Mouse (Mus musculus) intestine, embryonic 14.5 days (tissue): ENCODE data around the gene Pcyt2. TPM values are rescaled to one million over a fixed set of nuclear protein-coding genes. Genes with fewer than 3 reads are reported as not detected.

Experiments used
- ATAC-seq: fragments of 200-750 bp; cut with Nextera tagmentation; replicated peaks from 2 replicates; pipeline ENCODE4 v1.8.0; 2017; ENCODE audit warnings: low read depth, moderate number of reproducible peaks, moderate TSS enrichment, moderate library complexity; ENCODE audit not compliant: low FRiP score, low TSS enrichment
- DNase-seq: peaks from one replicate; pipeline ENCODE4 v3.0.0-alpha.2; 2018; ENCODE audit warnings: low spot score
- H3K27ac ChIP-seq: fragments of 300-500 bp; sonication (generic); 2 replicates; pipeline ENCODE4 v1.5.1; 2014; ENCODE audit warnings: low read depth, mild to moderate bottlenecking, control low read depth
- H3K27me3 ChIP-seq: fragments of 300-500 bp; sonication (generic); replicated peaks from 2 replicates; pipeline ENCODE4 v1.6.1; 2014; ENCODE audit warnings: low read length, control low read depth; ENCODE audit not compliant: control insufficient read depth, insufficient read depth
- H3K36me3 ChIP-seq: fragments of 300-500 bp; sonication (generic); 2 replicates; pipeline ENCODE4 v1.6.1; 2014; ENCODE audit warnings: low read length, control low read depth; ENCODE audit not compliant: control insufficient read depth, insufficient read depth
- H3K4me1 ChIP-seq: fragments of 300-500 bp; sonication (generic); replicated peaks from 2 replicates; pipeline ENCODE4 v1.6.1; 2014; ENCODE audit warnings: low read length, control low read depth, mixed read lengths; ENCODE audit not compliant: control insufficient read depth, insufficient read depth
- H3K4me2 ChIP-seq: fragments of 300-500 bp; sonication (generic); 2 replicates; pipeline ENCODE4 v1.6.1; 2014; ENCODE audit warnings: low read length
- H3K4me3 ChIP-seq: fragments of 300-500 bp; sonication (generic); 2 replicates; pipeline ENCODE4 v1.5.1; 2014; ENCODE audit warnings: low read depth, low read length, control low read depth, mixed read lengths
- H3K9ac ChIP-seq: fragments of 300-500 bp; sonication (generic); 2 replicates; pipeline ENCODE4 v1.6.1; 2014; ENCODE audit warnings: mild to moderate bottlenecking, low read length
- H3K9me3 ChIP-seq: fragments of 300-500 bp; sonication (generic); 2 replicates; pipeline ENCODE4 v1.6.1; 2016; ENCODE audit warnings: low read length, control low read depth; ENCODE audit not compliant: control insufficient read depth
- WGBS: fragments of 180-500 bp; shearing (Covaris S2); extraction: QIAGEN DNeasy Blood & Tissue Kit; methylation state at CpG from one replicate; pipeline ENCODE4 v1.1.7; 2014; 5-methylcytosine and 5-hydroxymethylcytosine counted together
- polyA plus RNA-seq: library from polyadenylated mRNA; unstranded; fragments of >200 nt; fragmentation: Nextera tagmentation; extraction: Ambion mirVana; gene quantifications from 2 replicates; pipeline ENCODE4 v1.2.1, GENCODE M21; 2014

Pcyt2 gene
- polyA plus RNA-seq, 1 experiment from 2014 or later = 179 TPM

DNA sequence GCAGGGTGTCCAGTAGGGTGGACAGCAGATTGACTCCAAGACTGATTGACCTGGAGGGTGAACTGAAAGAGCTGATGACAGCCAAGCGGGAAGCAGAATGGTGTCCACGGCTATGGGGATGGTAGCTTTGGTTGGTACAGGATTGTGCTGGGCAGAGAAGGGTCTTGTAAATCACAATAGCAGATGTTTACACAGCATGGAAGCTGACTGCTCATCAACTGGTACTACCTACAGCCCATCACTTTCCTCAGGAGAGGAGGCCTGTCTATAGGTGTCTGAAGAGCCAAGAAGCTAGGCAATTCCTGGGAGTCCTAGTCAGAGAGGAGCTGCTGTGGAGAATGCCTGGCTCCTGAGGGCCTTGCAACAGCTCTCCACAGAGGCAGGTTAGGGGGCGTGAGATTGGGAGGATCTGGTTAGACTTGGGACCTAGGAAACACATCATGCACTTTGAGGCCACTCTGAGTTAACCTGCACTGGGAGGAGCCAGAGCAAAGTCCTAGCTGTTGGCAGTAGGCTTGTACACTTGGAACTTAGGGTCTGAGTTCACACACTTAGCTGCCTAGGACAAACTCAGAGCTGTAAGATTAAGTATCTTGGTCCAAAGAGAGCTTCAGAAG is 41.3 kb downstream of the Pcyt2 start:
- Histone ChIP-seq H3K9ac (no peak overlapping the region), H3K4me2 (no peak overlapping the region)
- DNase-seq = no peak

GRCm38 (mm10) chr11:120575940-120576339 is 41.8 kb downstream of the Pcyt2 start:
- Histone ChIP-seq H3K9me3 (no peaks in the 10 kb centered on the region), H3K9ac (no peak overlapping the region), H3K27me3 (no peaks in the 10 kb centered on the region), H3K4me2 (no peak overlapping the region), H3K27ac (no peak overlapping the region), H3K4me3 (no peak overlapping the region), H3K4me1 (peaks cover 27% of the 10 kb centered on the region), H3K36me3 (peaks cover 41% of the 10 kb centered on the region)
- DNase-seq = no peak
- no peak for ATAC-seq

More for the DNA sequence above, 41.3 kb downstream of the Pcyt2 start:
- WGBS = 76% methylated on average over 3 of the region's 3 CpGs
- Histone ChIP-seq H3K27ac (no peak overlapping the region), H3K9me3 (no peaks in the 10 kb centered on the region), H3K36me3 (peaks cover 36% of the 10 kb centered on the region), H3K4me3 (no peak overlapping the region), H3K4me1 (peaks cover 22% of the 10 kb centered on the region), H3K27me3 (no peaks in the 10 kb centered on the region)
- ATAC-seq = no peak

DNA sequence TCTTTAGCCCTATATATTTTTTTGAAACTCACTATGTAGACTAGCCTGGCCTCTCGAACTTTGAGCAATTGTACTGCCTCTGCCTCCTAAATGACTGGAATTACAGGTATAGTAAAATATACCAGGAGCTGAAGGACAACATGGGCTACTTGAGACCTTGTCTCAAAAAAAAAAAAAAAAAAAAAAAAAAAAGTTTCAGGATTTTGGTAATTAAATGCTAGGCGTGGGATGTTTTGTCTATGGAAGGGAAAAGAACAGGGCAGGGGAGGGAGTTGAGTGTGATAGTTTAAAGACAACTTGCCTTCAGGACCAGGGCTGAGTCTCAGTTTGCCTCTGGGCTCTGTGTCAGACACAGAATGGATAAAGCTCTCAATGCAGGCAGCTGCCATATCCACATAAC is 42.7 kb downstream of the Pcyt2 start:
- H3K4me2 ChIP-seq = no peak overlapping the region
- 85% methylated on average over 2 of the region's 2 CpGs for WGBS

DNA sequence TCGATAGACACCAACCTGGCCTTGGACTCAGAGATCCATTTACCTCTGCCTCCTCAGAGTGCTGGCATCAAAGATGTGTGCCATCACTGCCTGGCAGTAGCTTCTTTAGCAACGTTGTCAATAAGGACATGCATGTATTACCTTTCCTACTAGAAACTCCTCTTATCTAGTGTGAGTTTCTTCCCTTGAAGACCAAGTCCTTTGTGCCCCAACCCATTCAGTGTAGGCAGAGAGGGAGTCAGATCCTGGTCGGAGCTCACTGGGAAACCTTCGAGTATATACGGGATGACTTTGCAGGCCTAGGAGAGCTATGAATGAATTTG is 43.5 kb downstream of the Pcyt2 start:
- Histone ChIP-seq H3K9ac (peak overlapping the region; percentile 94), H3K4me2 (peak overlapping the region; percentile 85), H3K9me3 (no peaks in the 10 kb centered on the region), H3K27ac (peak overlapping the region; percentile 95; the same call in 1 of the 2 replicates), H3K4me3 (peak overlapping the region; percentile 98), H3K36me3 (peaks cover 45% of the 10 kb centered on the region), H3K4me1 (peaks cover 16% of the 10 kb centered on the region), H3K27me3 (no peaks in the 10 kb centered on the region)
- WGBS = 44% methylated on average over 5 of the region's 5 CpGs
- DNase-seq (no peak), ATAC-seq (no peak)

More for the DNA sequence above, 42.7 kb downstream of the Pcyt2 start:
- Histone ChIP-seq H3K36me3 (peaks cover 49% of the 10 kb centered on the region), H3K9ac (no peak overlapping the region), H3K27me3 (no peaks in the 10 kb centered on the region), H3K9me3 (no peaks in the 10 kb centered on the region), H3K4me3 (no peak overlapping the region), H3K4me1 (peaks cover 24% of the 10 kb centered on the region), H3K27ac (no peak overlapping the region)
- ATAC-seq = no peak
- DNase-seq = no peak

DNA sequence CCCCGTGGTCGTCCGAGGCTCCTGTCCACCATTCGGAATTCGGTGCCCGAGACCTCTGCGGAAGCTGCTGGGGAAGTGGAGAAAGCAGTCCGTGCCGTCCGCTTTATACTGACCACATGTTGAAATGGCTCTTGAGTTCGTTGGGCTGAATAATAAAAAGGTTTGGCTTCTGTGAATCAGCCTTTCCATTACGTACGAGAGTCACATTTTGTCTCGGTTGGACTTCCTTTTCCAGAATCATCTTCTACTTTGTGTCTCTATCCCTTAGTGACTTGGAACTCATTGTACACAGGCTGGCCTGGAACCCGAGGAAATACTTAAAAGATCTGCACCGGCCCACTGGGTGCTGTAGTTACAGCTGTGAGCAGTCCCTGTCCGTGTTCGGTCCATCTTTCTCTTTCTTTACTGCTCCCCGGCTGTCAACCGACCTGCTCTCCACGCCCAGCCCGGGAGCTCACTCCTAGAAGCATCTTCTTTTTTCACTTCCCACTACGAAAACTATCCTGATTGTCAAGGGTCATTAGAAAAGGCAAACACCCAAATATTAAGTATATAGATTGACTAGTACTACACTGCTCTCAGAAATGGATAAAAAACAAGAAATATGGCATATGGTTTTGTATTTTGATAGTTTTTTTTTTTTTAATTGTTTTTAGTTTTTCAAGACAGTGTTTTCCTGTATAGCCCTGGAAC is 44.0 kb downstream of the Pcyt2 start:
- H3K4me2 ChIP-seq = peak overlapping the region; percentile 85
- DNase-seq (no peak), ATAC-seq (no peak)
- peak overlapping the region; percentile 95 for H3K27ac ChIP-seq
- peak overlapping the region; percentile 94 for H3K9ac ChIP-seq
- WGBS = under 1% methylated on average over 23 of the region's 23 CpGs
- peak overlapping the region; percentile 98 for H3K4me3 ChIP-seq
- H3K9me3 ChIP-seq = no peaks in the 10 kb centered on the region
- peaks cover 42% of the 10 kb centered on the region for H3K36me3 ChIP-seq
- H3K4me1 ChIP-seq = peaks cover 15% of the 10 kb centered on the region
- no peaks in the 10 kb centered on the region for H3K27me3 ChIP-seq

DNA sequence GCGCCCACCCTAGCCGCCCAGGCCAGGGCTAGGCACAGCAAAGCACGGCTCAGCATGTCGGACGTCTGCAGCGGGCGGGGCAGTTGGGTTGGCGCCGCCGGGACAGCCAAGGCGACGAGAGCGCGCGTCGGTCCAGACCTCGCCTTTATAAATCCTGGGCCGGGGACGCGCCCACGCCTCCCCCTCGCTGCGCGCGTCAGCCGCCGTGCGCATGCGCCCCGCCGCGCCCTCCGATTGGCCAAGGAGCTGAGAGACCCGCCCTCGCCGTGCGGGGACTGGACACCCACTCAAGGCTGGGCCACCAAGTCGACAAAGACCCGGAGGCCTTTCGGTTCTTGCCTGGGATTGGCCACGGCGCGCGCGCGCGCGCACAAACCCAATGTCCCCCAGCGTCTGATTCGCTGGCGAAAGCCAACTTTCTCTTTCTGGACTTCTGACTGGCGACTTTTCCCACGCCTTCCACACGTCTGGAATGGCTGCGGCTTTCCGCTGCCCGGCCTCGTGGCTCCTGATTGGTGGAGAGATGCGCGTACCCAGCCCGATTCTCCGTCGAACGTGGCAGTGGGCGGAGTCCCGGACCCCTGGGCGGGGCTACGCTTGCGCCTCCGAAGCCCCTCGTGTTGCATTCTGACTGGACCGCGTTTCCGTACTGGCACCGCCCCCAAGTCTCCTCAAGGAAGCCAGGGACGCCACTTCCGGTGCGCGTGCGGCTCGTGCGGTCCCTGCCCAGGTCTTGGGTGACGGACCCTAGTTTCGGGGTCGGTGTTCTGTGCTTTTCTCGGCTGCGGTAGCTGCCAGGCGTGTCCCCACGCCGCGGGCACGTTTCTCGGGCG is 44.8 kb downstream of the Pcyt2 start, which contains the start of gene P4hb:
Gene P4hb, minus strand, starts transcription at position 502 of the 833 bp plus-strand sequence.
- H3K27me3 ChIP-seq = no peaks in the 10 kb centered on the region
- peak within 1 kb of the TSS; percentile 95 for H3K27ac ChIP-seq
- peak within 1 kb of the TSS; percentile 98 for H3K4me3 ChIP-seq
- no peaks in the 10 kb centered on the region for H3K9me3 ChIP-seq
- H3K4me2 ChIP-seq = peak within 1 kb of the TSS; percentile 85
- DNase-seq = peak; percentile 99
- under 1% methylated on average over 94 of the region's 94 CpGs for WGBS
- H3K4me1 ChIP-seq = peaks cover 15% of the 10 kb centered on the region
- H3K36me3 ChIP-seq = peaks cover 42% of the 10 kb centered on the region
- peak within 1 kb of the TSS; percentile 94 for H3K9ac ChIP-seq
- peak; percentile 96 for ATAC-seq

GRCm38 (mm10) chr11:120572417-120572751 is 45.4 kb downstream of the Pcyt2 start:
- H3K4me3 ChIP-seq = peak overlapping the region; percentile 98
- WGBS = 0% methylated on average over 23 of the region's 24 CpGs

GRCm38 (mm10) chr11:120571754-120572416 is 45.9 kb downstream of the Pcyt2 start:
- ATAC-seq (no peak), DNase-seq (no peak)
- peaks cover 15% of the 10 kb centered on the region for H3K4me1 ChIP-seq
- peak overlapping the region; percentile 81 for H3K4me2 ChIP-seq
- H3K36me3 ChIP-seq = peaks cover 42% of the 10 kb centered on the region
- H3K9ac ChIP-seq = peak overlapping the region; percentile 94
- peak overlapping the region; percentile 95 for H3K27ac ChIP-seq
- WGBS = 7% methylated on average over 11 of the region's 11 CpGs
- no peaks in the 10 kb centered on the region for H3K9me3 ChIP-seq
- peak overlapping the region; percentile 98 for H3K4me3 ChIP-seq
- no peaks in the 10 kb centered on the region for H3K27me3 ChIP-seq

More at GRCm38 (mm10) chr11:120572417-120572751, 45.4 kb downstream of the Pcyt2 start:
- peak; percentile 38 for ATAC-seq
- H3K27me3 ChIP-seq = no peaks in the 10 kb centered on the region
- H3K36me3 ChIP-seq = peaks cover 42% of the 10 kb centered on the region
- H3K4me1 ChIP-seq = peaks cover 15% of the 10 kb centered on the region
- peak overlapping the region; percentile 94 for H3K9ac ChIP-seq
- peak overlapping the region; percentile 95 for H3K27ac ChIP-seq
- H3K4me2 ChIP-seq = peak overlapping the region; percentile 81
- no peak for DNase-seq
- no peaks in the 10 kb centered on the region for H3K9me3 ChIP-seq
